Mouse (Mus musculus) lung, embryonic 14.5 days (tissue): ENCODE data around the gene Abhd10. TPM values are rescaled to one million over a fixed set of nuclear protein-coding genes. Genes with fewer than 3 reads are reported as not detected.
A peak's percentile ranks its signal among the peaks of the same experiment; 100 is the strongest.

Source experiments
- ATAC-seq: fragments of 200-750 bp; cut with Nextera tagmentation; 2 replicates; pipeline ENCODE4 v1.8.0; 2017; ENCODE audit warnings: mild to moderate bottlenecking, moderate TSS enrichment, moderate library complexity; ENCODE audit not compliant: insufficient read depth
- DNase-seq: peaks from one replicate; pipeline ENCODE4 v3.0.0-alpha.2; 2015
- H3K27ac ChIP-seq: fragments of 300-500 bp; sonication (generic); 2 replicates; pipeline ENCODE4 v1.5.1; 2014; ENCODE audit warnings: low read depth, mild to moderate bottlenecking, moderate library complexity
- H3K27me3 ChIP-seq: fragments of 300-500 bp; sonication (generic); 2 replicates; pipeline ENCODE4 v1.6.1; 2014; ENCODE audit warnings: low read length, control low read depth; ENCODE audit not compliant: insufficient read depth
- H3K36me3 ChIP-seq: fragments of 300-500 bp; sonication (generic); 2 replicates; pipeline ENCODE4 v1.6.1; 2014; ENCODE audit warnings: control low read depth; ENCODE audit not compliant: insufficient read depth
- H3K4me1 ChIP-seq: fragments of 300-500 bp; sonication (generic); 2 replicates; pipeline ENCODE4 v1.6.1; 2014; ENCODE audit warnings: antibody characterized with exemption, control low read depth; ENCODE audit not compliant: insufficient read depth
- H3K4me2 ChIP-seq: fragments of 300-500 bp; sonication (generic); 2 replicates; pipeline ENCODE4 v1.6.1; 2014; ENCODE audit warnings: mild to moderate bottlenecking
- H3K4me3 ChIP-seq: fragments of 300-500 bp; sonication (generic); 2 replicates; pipeline ENCODE4 v1.5.1; 2014; ENCODE audit warnings: low read depth, low read length
- H3K9ac ChIP-seq: fragments of 300-500 bp; sonication (generic); 2 replicates; pipeline ENCODE4 v1.6.1; 2014
- H3K9me3 ChIP-seq: fragments of 300-500 bp; sonication (generic); 2 replicates; pipeline ENCODE4 v1.6.1; 2016; ENCODE audit warnings: low read depth, low read length, control low read depth
- CTCF ChIP-seq: IDR thresholded peaks from 2 replicates; pipeline ENCODE4 v1.5.1; 2016; ENCODE audit warnings: antibody characterized with exemption, low read depth
- WGBS: fragments of 180-500 bp; shearing (Covaris S2); extraction: QIAGEN DNeasy Blood & Tissue Kit; methylation state at CpG from one replicate; pipeline ENCODE4 v1.1.7; 2014; 5-methylcytosine and 5-hydroxymethylcytosine counted together
- polyA plus RNA-seq: library from polyadenylated mRNA; unstranded; fragments of >200 nt; fragmentation: Nextera tagmentation; extraction: Ambion mirVana; gene quantifications from 2 replicates; pipeline ENCODE4 v1.2.1, GENCODE M21; 2014

Gene Abhd10
- 35.6 and 39.6 TPM in 2 replicates for polyA plus RNA-seq

DNA sequence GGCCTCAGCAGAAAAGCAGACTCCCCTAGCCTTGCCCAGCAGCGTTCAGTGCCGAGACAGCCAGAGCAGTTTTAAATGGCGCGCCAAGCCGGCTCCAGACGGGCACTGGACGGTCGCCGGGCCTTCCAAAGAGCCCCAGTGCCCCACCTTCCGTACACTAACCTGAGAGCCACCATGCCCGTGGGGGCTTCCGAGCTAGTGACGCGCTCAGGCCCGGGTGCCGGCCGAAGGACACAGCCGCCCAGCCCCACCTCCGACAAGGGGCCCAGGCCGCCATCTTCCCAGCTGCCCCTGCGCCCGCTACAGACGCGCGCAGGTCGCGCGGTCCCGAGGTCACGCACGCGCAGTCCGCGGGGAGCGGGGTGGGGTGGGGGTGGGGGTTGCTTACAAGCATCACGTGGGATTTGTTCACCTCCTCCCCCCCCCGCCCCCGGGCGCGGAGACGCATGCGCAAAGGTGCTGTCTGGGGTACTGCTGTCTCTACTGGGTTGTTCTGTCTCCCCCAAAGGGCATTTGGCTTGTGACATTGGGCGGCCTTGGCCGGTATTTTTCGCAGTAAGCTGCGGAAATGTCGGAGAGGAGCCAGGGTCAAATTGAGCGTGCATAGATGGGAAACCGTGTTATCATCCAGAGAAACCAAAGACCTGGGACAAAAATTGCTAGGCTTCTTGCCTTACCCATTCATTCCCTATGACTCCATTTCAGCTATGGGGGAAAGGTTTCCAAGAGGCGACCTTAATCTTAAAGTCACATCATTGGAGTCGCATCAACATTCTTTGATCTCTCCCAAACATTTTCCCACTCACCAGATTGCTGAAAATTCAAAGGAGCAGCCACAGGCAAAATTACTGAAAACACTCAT lies at the start of gene Abhd10:
Gene Abhd10 (minus strand): TSS at position 341 of the 862 bp plus-strand sequence.
- DNase-seq (peak; percentile 92), ATAC-seq (peak; percentile 97)
- Histone ChIP-seq H3K4me1 (no peaks in the 10 kb centered on the region), H3K27me3 (no peaks in the 10 kb centered on the region), H3K4me2 (peak within 1 kb of the TSS; percentile 67), H3K9me3 (no peaks in the 10 kb centered on the region), H3K4me3 (peak within 1 kb of the TSS; percentile 76), H3K36me3 (peaks cover 18% of the 10 kb centered on the region), H3K27ac (peak within 1 kb of the TSS; percentile 96), H3K9ac (peak within 1 kb of the TSS; percentile 94)
- no peak for TF ChIP-seq CTCF
- under 1% methylated on average over 51 of the region's 51 CpGs for WGBS

DNA sequence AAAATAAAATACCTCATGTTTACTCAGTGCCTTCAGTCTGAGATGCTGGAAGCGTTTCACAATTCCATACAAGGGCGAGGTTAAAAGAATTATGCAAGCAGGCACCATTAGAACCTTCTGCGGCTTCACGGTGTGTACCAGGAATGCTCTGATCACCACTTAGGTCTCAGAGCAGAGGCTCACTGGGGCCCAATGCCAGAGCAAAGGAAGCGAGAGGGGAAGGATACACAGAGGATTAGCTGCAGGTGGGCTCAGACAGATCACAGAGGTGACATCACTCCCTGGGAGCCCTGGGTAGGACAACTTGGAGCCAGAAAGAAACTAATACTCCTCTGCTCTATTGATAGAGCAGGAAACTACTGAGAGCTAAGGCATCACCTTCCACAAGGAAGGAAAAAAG lies 48.5 kb upstream of the Abhd10 start:
- WGBS, result 62% methylated on average over 5 of the region's 5 CpGs

DNA sequence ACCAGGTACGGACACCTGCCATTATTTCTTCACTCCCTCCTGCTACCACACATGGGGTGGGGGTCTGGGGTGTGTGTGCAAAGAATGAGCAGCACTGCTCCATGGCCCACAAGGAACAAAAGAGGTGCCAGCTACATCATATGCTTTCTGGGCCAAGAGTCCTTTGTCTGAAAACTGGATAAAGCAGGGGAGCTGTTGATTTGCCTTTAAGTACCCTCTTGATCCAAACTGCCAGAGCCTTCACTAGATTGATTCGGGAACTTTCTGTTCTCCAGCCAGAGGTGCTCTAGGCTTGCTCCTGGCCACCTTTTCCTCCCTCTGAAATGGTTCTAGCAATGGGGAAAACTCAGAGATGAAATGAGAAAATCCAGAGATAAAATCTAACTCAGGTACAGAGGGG lies 46.6 kb upstream of the Abhd10 start:
- no peak overlapping the region for H3K4me3 ChIP-seq
- no peak overlapping the region for H3K4me2 ChIP-seq
- no peak for ATAC-seq
- H3K27ac ChIP-seq, result no peak overlapping the region
- 75% methylated on average over 2 of the region's 2 CpGs for WGBS
- no peak for DNase-seq
- H3K4me1 ChIP-seq, result no peaks in the 10 kb centered on the region
- no peak for TF ChIP-seq CTCF
- H3K9me3 ChIP-seq, result no peaks in the 10 kb centered on the region
- H3K36me3 ChIP-seq, result peaks cover 39% of the 10 kb centered on the region
- H3K27me3 ChIP-seq, result no peaks in the 10 kb centered on the region
- no peak overlapping the region for H3K9ac ChIP-seq

More for the DNA sequence above, 48.5 kb upstream of the Abhd10 start:
- Histone ChIP-seq H3K27me3 (no peaks in the 10 kb centered on the region), H3K27ac (no peak overlapping the region), H3K36me3 (peaks cover 43% of the 10 kb centered on the region), H3K4me1 (no peaks in the 10 kb centered on the region), H3K9me3 (no peaks in the 10 kb centered on the region), H3K4me3 (no peak overlapping the region), H3K4me2 (no peak overlapping the region), H3K9ac (no peak overlapping the region)
- DNase-seq (no peak), ATAC-seq (no peak)
- TF ChIP-seq CTCF, result no peak

GRCm38 (mm10) chr16:45787650-45788049 lies 44.9 kb upstream of the Abhd10 start:
- 84% methylated on average over 6 of the region's 6 CpGs for WGBS
- Histone ChIP-seq H3K4me3 (no peak overlapping the region), H3K9ac (no peak overlapping the region), H3K9me3 (no peaks in the 10 kb centered on the region), H3K27me3 (no peaks in the 10 kb centered on the region), H3K27ac (no peak overlapping the region), H3K4me1 (no peaks in the 10 kb centered on the region), H3K4me2 (no peak overlapping the region), H3K36me3 (peaks cover 31% of the 10 kb centered on the region)
- TF ChIP-seq CTCF, result no peak
- no peak for DNase-seq
- no peak for ATAC-seq

DNA sequence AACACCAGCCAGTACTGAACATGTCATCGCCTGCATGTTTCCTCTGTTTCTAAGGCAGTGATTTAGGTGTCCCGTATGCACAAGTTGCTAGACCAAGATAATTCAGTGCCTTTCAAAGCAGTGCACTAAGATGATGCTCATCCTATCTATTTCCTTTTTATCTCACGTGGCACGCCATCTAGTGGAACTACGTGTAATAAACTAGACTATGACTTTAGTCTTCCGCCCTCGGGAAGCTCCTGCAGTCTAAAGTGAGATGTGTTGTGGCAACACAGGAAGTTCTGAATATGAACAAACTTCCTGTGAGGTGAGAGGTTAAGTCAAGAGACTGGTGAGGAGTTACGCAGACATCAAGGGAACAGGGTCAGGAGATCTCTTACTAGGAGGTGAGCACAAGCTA lies 43.9 kb upstream of the Abhd10 start:
- 34% methylated on average over 8 of the region's 8 CpGs for WGBS
- Histone ChIP-seq H3K36me3 (peaks cover 35% of the 10 kb centered on the region), H3K9ac (no peak overlapping the region), H3K4me3 (no peak overlapping the region), H3K4me2 (no peak overlapping the region), H3K4me1 (no peaks in the 10 kb centered on the region), H3K27ac (no peak overlapping the region), H3K27me3 (no peaks in the 10 kb centered on the region), H3K9me3 (no peaks in the 10 kb centered on the region)
- ATAC-seq, result no peak
- peak; percentile 46 for TF ChIP-seq CTCF
- peak; percentile 49 for DNase-seq

- Histone ChIP-seq H3K27me3 (no peaks in the 10 kb centered on the region), H3K36me3 (peaks cover 59% of the 10 kb centered on the region), H3K4me2 (no peak overlapping the region), H3K9ac (no peak overlapping the region), H3K4me1 (no peaks in the 10 kb centered on the region), H3K9me3 (no peaks in the 10 kb centered on the region), H3K4me3 (no peak overlapping the region), H3K27ac (no peak overlapping the region)
- ATAC-seq, result no peak
- DNase-seq, result no peak
- WGBS, result 70% methylated on average over 6 of the region's 6 CpGs
- no peak for TF ChIP-seq CTCF
Observed at GRCm38 (mm10) chr16:45780001-45780400, 37.2 kb upstream of the Abhd10 start.

- 77% methylated on average over 5 of the region's 5 CpGs for WGBS
- no peaks in the 10 kb centered on the region for H3K4me1 ChIP-seq
- ATAC-seq (no peak), DNase-seq (no peak)
- H3K36me3 ChIP-seq, result peaks cover 82% of the 10 kb centered on the region
- no peak overlapping the region for H3K4me3 ChIP-seq
- H3K9me3 ChIP-seq, result no peaks in the 10 kb centered on the region
- H3K4me2 ChIP-seq, result no peak overlapping the region
- H3K27me3 ChIP-seq, result no peaks in the 10 kb centered on the region
- no peak for TF ChIP-seq CTCF
- H3K27ac ChIP-seq, result no peak overlapping the region
- H3K9ac ChIP-seq, result no peak overlapping the region
Observed at GRCm38 (mm10) chr16:45774813-45775212, 32.1 kb upstream of the Abhd10 start.
